Mouse (Mus musculus) hindbrain, embryonic 15.5 days (tissue): ENCODE data around the gene Fgfr2. TPM values are rescaled to one million over a fixed set of nuclear protein-coding genes. Genes with fewer than 3 reads are reported as not detected.

ENCODE experiments used
- ATAC-seq: fragments of 200-750 bp; cut with Nextera tagmentation; 2 replicates; pipeline ENCODE4 v1.8.0; 2017; ENCODE audit warnings: low read depth, moderate number of reproducible peaks, moderate TSS enrichment; ENCODE audit not compliant: low FRiP score
- H3K27ac ChIP-seq: fragments of 300-500 bp; sonication (generic); replicated peaks from 2 replicates; pipeline ENCODE4 v1.5.1; 2015; ENCODE audit warnings: mild to moderate bottlenecking, inconsistent platforms
- H3K27me3 ChIP-seq: fragments of 300-500 bp; sonication (generic); 2 replicates; pipeline ENCODE4 v1.6.1; 2015; ENCODE audit warnings: control low read depth, inconsistent platforms
- H3K36me3 ChIP-seq: fragments of 300-500 bp; sonication (generic); 2 replicates; pipeline ENCODE4 v1.6.1; 2015; ENCODE audit warnings: control low read depth, inconsistent platforms
- H3K4me1 ChIP-seq: fragments of 300-500 bp; sonication (generic); replicated peaks from 2 replicates; pipeline ENCODE4 v1.6.1; 2015; ENCODE audit warnings: control low read depth, inconsistent platforms
- H3K4me2 ChIP-seq: fragments of 300-500 bp; sonication (generic); 2 replicates; pipeline ENCODE4 v1.6.1; 2015; ENCODE audit warnings: moderate library complexity, mild to moderate bottlenecking, inconsistent platforms
- H3K4me3 ChIP-seq: fragments of 300-500 bp; sonication (generic); 2 replicates; pipeline ENCODE4 v1.5.1; 2015; ENCODE audit warnings: mild to moderate bottlenecking, inconsistent platforms
- H3K9ac ChIP-seq: fragments of 300-500 bp; sonication (generic); 2 replicates; pipeline ENCODE4 v1.6.1; 2015; ENCODE audit warnings: inconsistent platforms
- H3K9me3 ChIP-seq: fragments of 300-500 bp; sonication (generic); 2 replicates; pipeline ENCODE4 v1.6.1; 2016; ENCODE audit warnings: control low read depth, inconsistent platforms
- WGBS: fragments of 180-500 bp; shearing (Covaris S2); methylation state at CpG from one replicate; pipeline ENCODE4 v1.1.7; 2015; 5-methylcytosine and 5-hydroxymethylcytosine counted together
- polyA plus RNA-seq: library from polyadenylated mRNA; unstranded; fragments of >200 nt; fragmentation: Nextera tagmentation; extraction: Ambion mirVana; gene quantifications from 2 replicates; pipeline ENCODE4 v1.2.1, GENCODE M21; 2015

Gene Fgfr2
- polyA plus RNA-seq, 1 experiment from 2014 or later: 28.5 TPM

GRCm38 (mm10) chr7:132154368-132154961, 968.7 kb downstream of the Fgfr2 start, which contains the start of gene Cpxm2:
Cpxm2 (minus strand) TSS chr7:132154739.
- Histone ChIP-seq H3K4me2 (peak within 1 kb of the TSS; percentile 69), H3K4me3 (peak within 1 kb of the TSS; percentile 33), H3K9me3 (no peaks in the 10 kb centered on the region), H3K36me3 (no peaks in the 10 kb centered on the region), H3K27me3 (0 out of 2 replicates have a peak, but pooled peaks cover 23% of the 10 kb centered on the region), H3K27ac (no peak within 1 kb of the TSS), H3K4me1 (peaks cover 40% of the 10 kb centered on the region), H3K9ac (peak within 1 kb of the TSS; percentile 39; the same call in 1 of the 2 replicates)
- ATAC-seq: no peak
- WGBS: 4% methylated on average over 41 of the region's 43 CpGs

DNA sequence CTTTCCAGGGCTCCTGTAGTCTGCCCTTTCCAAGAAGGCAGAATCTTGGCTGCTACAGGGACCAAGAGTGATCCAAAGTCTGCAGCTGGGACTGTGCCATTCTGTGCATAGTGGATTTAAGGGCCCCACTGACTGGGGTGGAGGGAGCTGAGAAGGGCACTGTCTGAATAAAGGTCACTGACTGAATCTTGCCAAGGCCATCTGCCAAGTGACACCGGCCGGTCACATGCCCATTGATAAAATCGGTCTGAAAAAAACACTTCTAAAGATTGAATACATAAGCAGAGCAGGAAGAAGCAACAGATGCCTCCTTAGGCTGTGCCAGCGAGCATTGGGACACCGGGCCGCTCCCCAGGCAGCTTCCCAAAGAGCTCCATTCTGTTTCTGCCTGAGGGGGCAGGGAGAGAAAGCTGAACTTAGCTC, 969.4 kb downstream of the Fgfr2 start:
- H3K36me3 ChIP-seq: no peaks in the 10 kb centered on the region
- ATAC-seq: peak; percentile 74; the same call in 1 of the 2 replicates
- WGBS: 21% methylated on average over 6 of the region's 6 CpGs
- H3K9ac ChIP-seq: no peak overlapping the region
- H3K27me3 ChIP-seq: 0 out of 2 replicates have a peak, but pooled peaks cover 23% of the 10 kb centered on the region
- no peaks in the 10 kb centered on the region for H3K9me3 ChIP-seq
- H3K27ac ChIP-seq: no peak overlapping the region
- peak overlapping the region; percentile 33 for H3K4me3 ChIP-seq
- peaks cover 37% of the 10 kb centered on the region for H3K4me1 ChIP-seq
- H3K4me2 ChIP-seq: peak overlapping the region; percentile 69

- Histone ChIP-seq H3K27ac (no peak overlapping the region), H3K36me3 (no peaks in the 10 kb centered on the region), H3K9me3 (no peaks in the 10 kb centered on the region), H3K4me2 (no peak overlapping the region), H3K4me1 (no peaks in the 10 kb centered on the region), H3K4me3 (no peak overlapping the region), H3K9ac (no peak overlapping the region), H3K27me3 (no peaks in the 10 kb centered on the region)
- 73% methylated on average over 15 of the region's 15 CpGs for WGBS
- no peak for ATAC-seq
These were observed 977.8 kb downstream of the Fgfr2 start for GRCm38 (mm10) chr7:132145227-132145800.

- Histone ChIP-seq H3K27ac (no peak overlapping the region), H3K4me2 (no peak overlapping the region), H3K9me3 (no peaks in the 10 kb centered on the region), H3K36me3 (no peaks in the 10 kb centered on the region), H3K4me1 (0 out of 2 replicates have a peak, but pooled peaks cover 4% of the 10 kb centered on the region), H3K4me3 (no peak overlapping the region), H3K9ac (no peak overlapping the region), H3K27me3 (no peaks in the 10 kb centered on the region)
- 44% methylated on average over 6 of the region's 6 CpGs for WGBS
- ATAC-seq: no peak
These were observed 994.5 kb downstream of the Fgfr2 start for GRCm38 (mm10) chr7:132128687-132129086.

- Histone ChIP-seq H3K9ac (no peak overlapping the region), H3K4me1 (0 out of 2 replicates have a peak, but pooled peaks cover 4% of the 10 kb centered on the region), H3K36me3 (no peaks in the 10 kb centered on the region), H3K27me3 (no peaks in the 10 kb centered on the region), H3K27ac (no peak overlapping the region), H3K9me3 (no peaks in the 10 kb centered on the region), H3K4me2 (no peak overlapping the region), H3K4me3 (no peak overlapping the region)
- 48% methylated on average over 7 of the region's 7 CpGs for WGBS
- no peak for ATAC-seq
These were observed 998.2 kb downstream of the Fgfr2 start for GRCm38 (mm10) chr7:132124948-132125347.

DNA sequence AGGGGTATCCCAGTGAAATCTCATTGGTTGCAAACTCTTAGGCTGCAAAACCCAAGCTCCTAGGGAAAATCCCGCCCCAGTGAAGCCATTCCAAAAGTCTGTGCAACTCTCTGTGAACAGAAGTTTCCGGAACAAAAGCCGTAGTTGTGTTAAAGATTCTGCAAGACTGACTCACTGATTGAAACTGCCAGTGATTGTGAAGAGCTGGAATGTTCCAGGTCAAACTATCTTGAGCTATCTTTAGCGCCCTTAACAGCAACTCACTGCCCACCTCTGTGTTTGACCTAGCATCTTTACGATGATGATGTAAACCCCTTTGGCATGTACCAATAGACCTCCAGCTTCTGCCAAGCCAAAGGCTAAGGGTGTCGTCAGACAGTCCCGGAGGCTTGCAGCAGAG, 999.9 kb downstream of the Fgfr2 start:
- no peaks in the 10 kb centered on the region for H3K9me3 ChIP-seq
- no peaks in the 10 kb centered on the region for H3K36me3 ChIP-seq
- no peak overlapping the region for H3K9ac ChIP-seq
- no peak overlapping the region for H3K4me2 ChIP-seq
- H3K4me1 ChIP-seq: 0 out of 2 replicates have a peak, but pooled peaks cover 4% of the 10 kb centered on the region
- no peaks in the 10 kb centered on the region for H3K27me3 ChIP-seq
- no peak overlapping the region for H3K27ac ChIP-seq
- no peak overlapping the region for H3K4me3 ChIP-seq
- no peak for ATAC-seq
- WGBS: 88% methylated on average over 7 of the region's 7 CpGs

- Histone ChIP-seq H3K36me3 (no peaks in the 10 kb centered on the region), H3K27me3 (no peaks in the 10 kb centered on the region), H3K4me3 (no peak overlapping the region), H3K9ac (no peak overlapping the region), H3K4me2 (no peak overlapping the region), H3K27ac (no peak overlapping the region), H3K9me3 (no peaks in the 10 kb centered on the region), H3K4me1 (0 out of 2 replicates have a peak, but pooled peaks cover 12% of the 10 kb centered on the region)
- ATAC-seq: no peak
- 88% methylated on average over 4 of the region's 4 CpGs for WGBS
These were observed 1003.3 kb downstream of the Fgfr2 start for GRCm38 (mm10) chr7:132119817-132120216.

DNA sequence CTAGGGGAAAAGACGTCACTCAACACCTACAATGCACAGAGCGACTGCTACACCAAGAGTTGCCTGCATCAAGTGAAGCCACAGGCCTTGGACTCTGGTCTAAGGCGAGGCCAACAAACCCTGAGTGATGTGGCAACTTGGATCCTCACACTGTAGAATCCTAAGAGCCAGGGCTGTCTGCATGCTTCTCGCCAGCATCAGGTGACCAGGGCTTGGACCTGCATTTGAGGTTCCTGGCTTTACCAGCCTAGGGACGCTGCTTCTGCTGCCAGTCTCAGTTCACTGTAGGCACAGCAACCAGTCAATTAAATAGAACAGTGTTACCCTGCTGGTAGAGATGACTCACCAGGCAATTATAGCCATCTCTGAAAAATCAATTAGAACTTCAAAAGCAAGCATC, 1011.4 kb downstream of the Fgfr2 start:
- no peak for ATAC-seq
- WGBS: 70% methylated on average over 5 of the region's 5 CpGs

GRCm38 (mm10) chr7:132110308-132110707, 1012.8 kb downstream of the Fgfr2 start:
- no peaks in the 10 kb centered on the region for H3K4me1 ChIP-seq
- no peak overlapping the region for H3K4me3 ChIP-seq
- WGBS: 66% methylated on average over 3 of the region's 3 CpGs
- no peak overlapping the region for H3K4me2 ChIP-seq
- H3K36me3 ChIP-seq: no peaks in the 10 kb centered on the region
- no peak overlapping the region for H3K27ac ChIP-seq
- no peaks in the 10 kb centered on the region for H3K9me3 ChIP-seq
- no peak overlapping the region for H3K9ac ChIP-seq
- ATAC-seq: no peak
- H3K27me3 ChIP-seq: no peaks in the 10 kb centered on the region

More for the DNA sequence above, 1011.4 kb downstream of the Fgfr2 start:
- no peaks in the 10 kb centered on the region for H3K27me3 ChIP-seq
- no peak overlapping the region for H3K27ac ChIP-seq
- no peak overlapping the region for H3K4me2 ChIP-seq
- H3K36me3 ChIP-seq: no peaks in the 10 kb centered on the region
- no peak overlapping the region for H3K9ac ChIP-seq
- no peak overlapping the region for H3K4me3 ChIP-seq
- no peaks in the 10 kb centered on the region for H3K4me1 ChIP-seq
- H3K9me3 ChIP-seq: no peaks in the 10 kb centered on the region

GRCm38 (mm10) chr7:132106891-132107290, 1016.3 kb downstream of the Fgfr2 start:
- 87% methylated on average over 4 of the region's 4 CpGs for WGBS
- Histone ChIP-seq H3K27ac (no peak overlapping the region), H3K4me1 (no peaks in the 10 kb centered on the region), H3K36me3 (no peaks in the 10 kb centered on the region), H3K9me3 (no peaks in the 10 kb centered on the region), H3K9ac (no peak overlapping the region), H3K4me3 (no peak overlapping the region), H3K4me2 (no peak overlapping the region), H3K27me3 (no peaks in the 10 kb centered on the region)
- ATAC-seq: no peak

DNA sequence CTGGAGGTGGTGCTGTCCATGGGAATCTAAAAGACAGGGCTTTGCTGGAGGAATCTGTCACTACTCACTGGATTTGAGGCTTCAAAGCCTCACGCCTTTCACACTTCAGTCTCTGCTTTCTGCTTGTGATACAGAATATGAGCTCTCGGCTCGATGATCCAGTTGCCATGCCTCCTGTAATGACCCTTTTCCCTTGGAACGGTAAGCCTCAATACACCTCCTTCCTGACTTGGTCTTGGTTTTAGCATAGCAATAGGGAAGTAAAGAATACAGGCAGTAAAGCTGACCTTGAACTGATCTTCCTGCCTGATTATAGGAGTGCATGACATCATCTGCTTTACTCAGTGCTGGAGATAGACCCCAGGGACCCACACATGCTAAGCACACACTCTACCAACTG, 1017.8 kb downstream of the Fgfr2 start:
- no peaks in the 10 kb centered on the region for H3K9me3 ChIP-seq
- no peak for ATAC-seq
- no peaks in the 10 kb centered on the region for H3K27me3 ChIP-seq
- H3K27ac ChIP-seq: no peak overlapping the region
- H3K4me1 ChIP-seq: no peaks in the 10 kb centered on the region
- H3K36me3 ChIP-seq: no peaks in the 10 kb centered on the region
- H3K4me3 ChIP-seq: no peak overlapping the region
- WGBS: 74% methylated on average over 4 of the region's 4 CpGs
- no peak overlapping the region for H3K4me2 ChIP-seq
- H3K9ac ChIP-seq: no peak overlapping the region

DNA sequence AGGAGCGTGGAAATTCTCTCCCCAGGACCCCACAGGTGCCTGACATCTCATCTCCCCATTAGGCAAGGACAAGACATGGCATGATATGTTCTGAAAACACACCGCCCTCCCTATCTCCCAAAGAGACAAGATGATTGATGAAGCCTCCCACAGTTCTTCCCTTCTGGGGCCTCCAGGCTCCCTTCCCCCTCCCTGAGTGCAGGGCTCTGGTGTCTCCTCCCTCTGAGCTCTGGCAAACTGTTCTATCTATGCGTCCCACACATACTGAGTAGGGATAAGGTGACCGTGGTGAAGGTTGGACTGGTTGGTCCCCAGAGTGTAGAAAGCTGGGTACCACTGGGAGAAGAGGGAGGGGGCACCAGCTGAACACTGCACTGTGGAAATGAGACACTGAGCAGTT, 1024.7 kb downstream of the Fgfr2 start:
- H3K4me3 ChIP-seq: no peak overlapping the region
- no peaks in the 10 kb centered on the region for H3K9me3 ChIP-seq
- 63% methylated on average over 4 of the region's 4 CpGs for WGBS
- no peaks in the 10 kb centered on the region for H3K4me1 ChIP-seq
- H3K4me2 ChIP-seq: no peak overlapping the region
- ATAC-seq: 0 out of 2 replicates have a peak, but pooled peaks have one; percentile 11
- H3K36me3 ChIP-seq: no peaks in the 10 kb centered on the region
- no peak overlapping the region for H3K27ac ChIP-seq
- H3K27me3 ChIP-seq: no peaks in the 10 kb centered on the region
- H3K9ac ChIP-seq: no peak overlapping the region
